Mouse (Mus musculus) urinary bladder, postnatal 4 days (tissue): ENCODE results near the gene Smim24.
A peak's percentile ranks its signal among the peaks of the same experiment; 100 is the strongest.

Experiments
- DNase-seq, 2 experiments: peaks; one replicate each; pipeline ENCODE4 v3.0.0; 2021 to 2022; ENCODE audit warnings: low spot score in 2 of 2

The Smim24 gene

DNA sequence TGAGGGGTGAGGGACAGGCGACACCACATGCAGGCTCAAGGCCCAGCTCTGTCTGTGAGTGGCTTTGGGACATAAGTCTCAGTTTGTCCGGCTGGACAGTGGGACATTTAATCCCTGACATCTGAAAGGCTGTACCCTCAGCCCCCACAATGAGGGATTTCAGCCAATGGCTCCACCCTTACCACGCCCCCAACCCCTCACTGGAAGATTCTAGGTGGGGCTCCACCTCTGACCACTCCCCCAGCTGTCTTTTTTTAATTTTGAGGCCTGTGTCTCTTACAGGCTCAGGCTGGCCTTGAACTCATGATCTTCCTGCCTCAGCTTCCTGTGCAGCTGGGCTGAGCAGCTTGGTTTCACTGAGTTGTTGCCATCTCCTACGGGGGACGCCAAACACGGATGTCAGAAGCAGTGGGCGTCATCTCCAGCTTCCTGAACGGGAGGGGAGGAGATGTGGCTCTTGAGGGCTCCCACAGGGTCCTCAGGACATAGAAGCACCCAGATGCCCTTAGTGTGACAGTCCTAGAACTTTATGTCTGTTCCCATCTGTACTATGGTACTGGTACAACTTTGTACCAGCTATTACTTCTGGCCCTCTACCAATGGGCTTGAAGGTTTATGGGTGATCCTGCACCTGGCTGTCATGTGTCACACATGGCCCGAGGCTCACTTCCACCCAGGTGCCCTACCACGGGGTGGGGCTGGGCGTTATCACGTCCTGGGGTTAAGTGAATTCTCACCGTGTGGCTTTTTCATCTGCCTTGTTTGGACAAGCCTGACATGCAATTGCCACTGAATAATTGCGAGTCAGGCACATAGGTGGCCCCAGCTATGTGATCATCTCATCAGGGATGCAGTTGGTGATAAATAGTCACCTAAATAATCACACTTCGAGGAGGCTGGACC is 41.8 kb downstream of the Smim24 start:
- DNase-seq = peak; percentile 19 to 55

DNA sequence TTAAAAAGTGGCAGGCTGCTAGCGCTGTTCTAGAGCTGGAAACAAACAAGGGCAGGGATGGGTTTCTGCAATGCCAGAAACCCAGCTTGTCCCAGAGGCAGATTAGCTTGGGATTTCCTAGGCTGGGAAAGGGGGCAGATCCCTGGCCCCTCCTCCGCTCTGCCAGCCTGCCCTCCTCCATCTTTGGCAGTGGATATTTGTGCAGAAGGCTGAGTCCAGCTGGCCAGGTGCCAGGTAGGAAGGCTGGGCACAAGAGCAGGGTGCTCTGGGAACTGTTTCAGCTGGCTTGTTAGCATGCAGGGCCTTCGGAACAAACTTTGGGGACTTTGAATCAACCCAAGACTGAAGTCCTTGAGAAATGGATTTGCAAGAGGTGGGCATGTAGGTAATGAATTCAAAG is 42.6 kb downstream of the Smim24 start:
- peak; percentile 62 to 70 for DNase-seq

DNA sequence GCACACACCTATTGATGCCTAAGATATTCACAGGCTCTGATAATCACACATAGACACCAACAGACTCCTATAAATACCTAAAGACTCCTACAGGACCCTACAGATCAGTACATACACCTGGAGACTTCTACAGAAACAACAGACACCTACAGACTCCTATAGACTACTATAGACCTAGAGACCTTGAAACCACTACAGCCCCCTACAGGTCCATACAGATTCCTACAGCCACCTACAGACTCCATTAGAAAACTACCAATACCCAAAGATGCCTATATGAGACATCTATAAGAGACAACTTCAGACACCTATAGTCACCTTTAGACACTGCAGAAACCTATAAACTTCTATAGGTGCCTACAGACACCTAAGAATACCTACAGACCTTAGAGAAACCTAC is 48.2 kb downstream of the Smim24 start:
- DNase-seq = no peak
